Mouse (Mus musculus) embryonic facial prominence, embryonic 12.5 days (tissue): Measurements from ENCODE around the gene Wrap73. TPM values are rescaled to one million over a fixed set of nuclear protein-coding genes. Genes with fewer than 3 reads are reported as not detected.

Experiments used
- ATAC-seq: fragments of 200-750 bp; cut with Nextera tagmentation; 2 replicates; pipeline ENCODE4 v1.8.0; 2017; ENCODE audit not compliant: insufficient number of reproducible peaks, insufficient read depth, low FRiP score, low TSS enrichment
- H3K27ac ChIP-seq: fragments of 300-500 bp; sonication (generic); 2 replicates; pipeline ENCODE4 v1.5.1; 2016; ENCODE audit warnings: mild to moderate bottlenecking
- H3K27me3 ChIP-seq: fragments of 300-500 bp; sonication (generic); 2 replicates; pipeline ENCODE4 v1.6.1; 2016; ENCODE audit warnings: mild to moderate bottlenecking, moderate library complexity
- H3K36me3 ChIP-seq: fragments of 300-500 bp; sonication (generic); 2 replicates; pipeline ENCODE4 v1.6.1; 2016; ENCODE audit warnings: mild to moderate bottlenecking
- H3K4me1 ChIP-seq: fragments of 300-500 bp; sonication (generic); 2 replicates; pipeline ENCODE4 v1.6.1; 2016
- H3K4me2 ChIP-seq: fragments of 300-500 bp; sonication (generic); replicated peaks from 2 replicates; pipeline ENCODE4 v1.6.1; 2016; ENCODE audit warnings: mild to moderate bottlenecking, moderate library complexity
- H3K4me3 ChIP-seq: fragments of 300-500 bp; sonication (generic); 2 replicates; pipeline ENCODE4 v1.5.1; 2016; ENCODE audit warnings: mild to moderate bottlenecking
- H3K9ac ChIP-seq: fragments of 300-500 bp; sonication (generic); 2 replicates; pipeline ENCODE4 v1.6.1; 2016; ENCODE audit warnings: mild to moderate bottlenecking, moderate library complexity
- H3K9me3 ChIP-seq: fragments of 300-500 bp; sonication (generic); 2 replicates; pipeline ENCODE4 v1.6.1; 2016; ENCODE audit warnings: mild to moderate bottlenecking, moderate library complexity
- WGBS: fragments of 180-500 bp; shearing (Covaris S2); methylation state at CpG from one replicate; pipeline ENCODE4 v1.1.7; 2016; 5-methylcytosine and 5-hydroxymethylcytosine counted together
- polyA plus RNA-seq: library from polyadenylated mRNA; unstranded; fragments of >200 nt; fragmentation: Nextera tagmentation; extraction: Ambion mirVana; gene quantifications from 2 replicates; pipeline ENCODE4 v1.2.1, GENCODE M21; 2016

Gene Wrap73
- polyA plus RNA-seq, 1 experiment from 2014 or later: 49.8 TPM

DNA sequence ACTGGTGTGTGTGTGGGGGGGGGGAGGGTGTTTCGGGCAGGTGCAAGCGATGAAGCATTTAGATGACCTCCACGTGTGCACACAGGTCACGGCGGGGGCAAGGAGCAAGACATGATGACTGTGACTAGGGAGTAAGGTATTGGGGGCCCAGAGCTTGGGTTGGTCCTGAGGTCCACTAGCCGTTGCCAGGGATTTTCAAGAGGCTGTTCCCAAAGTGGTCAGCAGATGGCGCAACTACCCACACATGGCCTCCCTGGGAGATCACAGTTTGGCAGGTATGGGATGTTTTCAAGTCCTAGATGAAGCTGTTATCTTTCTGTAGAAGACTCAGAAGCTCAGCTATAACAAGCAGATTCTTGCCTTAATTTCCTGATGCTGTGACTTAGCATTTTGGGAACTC is 21.1 kb downstream of the Wrap73 start:
- H3K9me3 ChIP-seq: no peaks in the 10 kb centered on the region
- H3K9ac ChIP-seq: no peak overlapping the region
- no peak overlapping the region for H3K27ac ChIP-seq
- no peak overlapping the region for H3K4me2 ChIP-seq
- H3K36me3 ChIP-seq: peaks cover 6% of the 10 kb centered on the region
- H3K27me3 ChIP-seq: 0 out of 2 replicates have a peak, but pooled peaks cover under 1% of the 10 kb centered on the region
- peaks cover 16% of the 10 kb centered on the region for H3K4me1 ChIP-seq
- no peak for ATAC-seq
- H3K4me3 ChIP-seq: no peak overlapping the region
- 15% methylated on average over 7 of the region's 7 CpGs for WGBS

DNA sequence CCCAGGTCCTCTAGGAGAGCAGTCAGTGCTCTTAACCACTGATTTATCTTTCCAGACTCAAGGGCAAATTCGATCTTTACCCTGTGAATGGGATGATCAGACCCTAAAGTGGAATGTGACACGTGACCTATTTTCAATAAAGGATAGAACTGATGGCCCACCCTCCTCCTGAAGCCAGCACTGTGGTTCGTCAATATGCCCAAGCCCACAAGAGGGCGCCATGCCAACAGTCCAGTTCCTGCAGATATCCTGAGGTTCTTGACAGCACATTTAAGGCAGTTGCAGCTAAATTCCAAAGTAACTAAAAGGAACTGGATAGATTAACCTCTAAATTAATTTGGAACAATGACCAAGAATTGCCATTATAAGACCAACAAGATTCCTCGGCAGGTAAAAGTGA is 24.9 kb downstream of the Wrap73 start:
- H3K9ac ChIP-seq: no peak overlapping the region
- 23% methylated on average over 5 of the region's 5 CpGs for WGBS
- no peaks in the 10 kb centered on the region for H3K36me3 ChIP-seq
- no peak overlapping the region for H3K4me2 ChIP-seq
- H3K4me3 ChIP-seq: no peak overlapping the region
- ATAC-seq: no peak
- H3K27me3 ChIP-seq: peaks cover 20% of the 10 kb centered on the region
- no peak overlapping the region for H3K27ac ChIP-seq
- peaks cover 21% of the 10 kb centered on the region for H3K4me1 ChIP-seq
- H3K9me3 ChIP-seq: no peaks in the 10 kb centered on the region

- H3K27me3 ChIP-seq: peaks cover 27% of the 10 kb centered on the region
Measured at GRCm38 (mm10) chr4:154170021-154170420, 27.8 kb downstream of the Wrap73 start.

GRCm38 (mm10) chr4:154170506-154171150 is 28.5 kb downstream of the Wrap73 start, which contains the start of gene Megf6:
Gene Megf6 (plus strand): TSS chr4:154170730.
- Histone ChIP-seq H3K27me3 (peaks cover 27% of the 10 kb centered on the region), H3K4me2 (peak within 1 kb of the TSS; percentile 93)

More at GRCm38 (mm10) chr4:154170021-154170420, 27.8 kb downstream of the Wrap73 start:
- WGBS: 1% methylated on average over 15 of the region's 15 CpGs
- H3K4me2 ChIP-seq: peak overlapping the region; percentile 93
- H3K27ac ChIP-seq: no peak overlapping the region
- ATAC-seq: peak; percentile 12; the same call in 1 of the 2 replicates
- H3K9me3 ChIP-seq: no peaks in the 10 kb centered on the region
- H3K4me1 ChIP-seq: peaks cover 36% of the 10 kb centered on the region
- H3K4me3 ChIP-seq: peak overlapping the region; percentile 65
- peak overlapping the region; percentile 28; the same call in 1 of the 2 replicates for H3K9ac ChIP-seq
- H3K36me3 ChIP-seq: no peaks in the 10 kb centered on the region

DNA sequence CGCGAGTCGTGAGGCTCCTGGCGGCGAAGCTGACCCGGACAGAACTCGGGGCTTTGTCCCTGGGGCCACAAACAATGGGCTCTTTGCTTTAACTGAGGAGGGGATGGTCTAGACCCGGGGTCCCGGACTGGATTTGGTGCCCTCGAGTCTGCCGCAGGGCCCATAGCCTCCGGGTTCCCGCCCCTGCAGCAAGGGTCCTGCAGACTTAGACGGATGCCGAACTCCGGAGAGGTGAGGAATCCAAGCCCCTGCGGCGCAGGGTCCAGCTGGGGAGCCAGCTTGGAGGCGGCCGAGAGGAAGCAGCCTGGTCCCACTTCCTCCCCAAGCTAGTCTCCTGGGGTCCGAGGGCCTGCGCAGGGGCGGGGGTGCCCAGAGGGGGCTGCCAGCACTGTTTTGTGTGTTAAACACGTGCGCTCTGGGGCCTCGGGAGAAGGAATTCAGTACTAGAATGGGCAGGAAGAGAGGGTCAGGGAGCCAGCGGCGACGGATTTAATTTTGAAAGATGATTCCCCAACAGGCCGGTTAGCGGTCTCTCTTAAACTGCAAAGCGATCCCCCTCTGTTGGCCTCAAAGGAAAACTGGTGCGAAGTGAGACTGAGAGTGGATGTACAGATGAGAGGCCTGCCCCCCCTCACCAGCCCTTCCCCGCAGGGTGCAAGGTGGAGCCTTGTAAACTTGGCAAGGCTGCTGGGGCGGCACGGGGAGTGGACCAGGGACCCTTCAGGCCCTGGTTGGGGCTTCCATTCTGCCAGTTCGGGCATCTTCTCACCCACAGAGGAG is 29.2 kb downstream of the Wrap73 start:
- under 1% methylated on average over 37 of the region's 37 CpGs for WGBS
- H3K9me3 ChIP-seq: no peaks in the 10 kb centered on the region
- H3K9ac ChIP-seq: peak overlapping the region; percentile 68
- peaks cover 27% of the 10 kb centered on the region for H3K27me3 ChIP-seq
- H3K4me2 ChIP-seq: peak overlapping the region; percentile 93
- peak overlapping the region; percentile 75 for H3K27ac ChIP-seq
- H3K36me3 ChIP-seq: no peaks in the 10 kb centered on the region
- H3K4me1 ChIP-seq: peaks cover 44% of the 10 kb centered on the region
- 0 out of 2 replicates have a peak, but pooled peaks have one; percentile 7 for ATAC-seq
- H3K4me3 ChIP-seq: peak overlapping the region; percentile 65

More at GRCm38 (mm10) chr4:154170506-154171150, 28.5 kb downstream of the Wrap73 start, which contains the start of gene Megf6:
- H3K36me3 ChIP-seq: no peaks in the 10 kb centered on the region
- peak within 1 kb of the TSS; percentile 65 for H3K4me3 ChIP-seq
- H3K9ac ChIP-seq: peak within 1 kb of the TSS; percentile 68
- peak; percentile 65 for ATAC-seq
- H3K4me1 ChIP-seq: peaks cover 40% of the 10 kb centered on the region
- H3K9me3 ChIP-seq: no peaks in the 10 kb centered on the region
- H3K27ac ChIP-seq: peak within 1 kb of the TSS; percentile 75
- WGBS: under 1% methylated on average over 53 of the region's 61 CpGs

GRCm38 (mm10) chr4:154171931-154172604 is 29.9 kb downstream of the Wrap73 start:
- ATAC-seq: no peak
- H3K4me1 ChIP-seq: peaks cover 44% of the 10 kb centered on the region
- H3K4me2 ChIP-seq: peak overlapping the region; percentile 93
- 30% methylated on average over 13 of the region's 13 CpGs for WGBS
- no peaks in the 10 kb centered on the region for H3K36me3 ChIP-seq
- peak overlapping the region; percentile 68 for H3K9ac ChIP-seq
- H3K4me3 ChIP-seq: peak overlapping the region; percentile 65
- H3K27ac ChIP-seq: peak overlapping the region; percentile 54; the same call in 1 of the 2 replicates
- H3K9me3 ChIP-seq: no peaks in the 10 kb centered on the region
- H3K27me3 ChIP-seq: peaks cover 27% of the 10 kb centered on the region

GRCm38 (mm10) chr4:154177257-154177656 is 35.1 kb downstream of the Wrap73 start:
- Histone ChIP-seq H3K9ac (no peak overlapping the region), H3K27me3 (peaks cover 7% of the 10 kb centered on the region; the same call in 1 of the 2 replicates), H3K4me2 (no peak overlapping the region), H3K4me3 (no peak overlapping the region), H3K9me3 (no peaks in the 10 kb centered on the region), H3K27ac (no peak overlapping the region), H3K4me1 (peaks cover 20% of the 10 kb centered on the region), H3K36me3 (peaks cover 14% of the 10 kb centered on the region; the same call in 1 of the 2 replicates)
- ATAC-seq: no peak
- 44% methylated on average over 8 of the region's 8 CpGs for WGBS

- no peak for ATAC-seq
- no peak overlapping the region for H3K4me2 ChIP-seq
- no peaks in the 10 kb centered on the region for H3K27me3 ChIP-seq
- no peak overlapping the region for H3K27ac ChIP-seq
- no peak overlapping the region for H3K4me3 ChIP-seq
- 91% methylated on average over 7 of the region's 7 CpGs for WGBS
- peaks cover 18% of the 10 kb centered on the region; the same call in 1 of the 2 replicates for H3K36me3 ChIP-seq
- H3K4me1 ChIP-seq: no peaks in the 10 kb centered on the region
- no peaks in the 10 kb centered on the region for H3K9me3 ChIP-seq
- H3K9ac ChIP-seq: no peak overlapping the region
Measured at GRCm38 (mm10) chr4:154181001-154181400, 38.8 kb downstream of the Wrap73 start.

GRCm38 (mm10) chr4:154183566-154183965 is 41.4 kb downstream of the Wrap73 start:
- no peak overlapping the region for H3K4me2 ChIP-seq
- no peak overlapping the region for H3K27ac ChIP-seq
- no peaks in the 10 kb centered on the region for H3K27me3 ChIP-seq
- H3K36me3 ChIP-seq: peaks cover 10% of the 10 kb centered on the region; the same call in 1 of the 2 replicates
- 84% methylated on average over 5 of the region's 5 CpGs for WGBS
- 0 out of 2 replicates have a peak, but pooled peaks cover 1% of the 10 kb centered on the region for H3K4me1 ChIP-seq
- H3K9me3 ChIP-seq: no peaks in the 10 kb centered on the region
- H3K9ac ChIP-seq: no peak overlapping the region
- no peak overlapping the region for H3K4me3 ChIP-seq
- ATAC-seq: no peak

DNA sequence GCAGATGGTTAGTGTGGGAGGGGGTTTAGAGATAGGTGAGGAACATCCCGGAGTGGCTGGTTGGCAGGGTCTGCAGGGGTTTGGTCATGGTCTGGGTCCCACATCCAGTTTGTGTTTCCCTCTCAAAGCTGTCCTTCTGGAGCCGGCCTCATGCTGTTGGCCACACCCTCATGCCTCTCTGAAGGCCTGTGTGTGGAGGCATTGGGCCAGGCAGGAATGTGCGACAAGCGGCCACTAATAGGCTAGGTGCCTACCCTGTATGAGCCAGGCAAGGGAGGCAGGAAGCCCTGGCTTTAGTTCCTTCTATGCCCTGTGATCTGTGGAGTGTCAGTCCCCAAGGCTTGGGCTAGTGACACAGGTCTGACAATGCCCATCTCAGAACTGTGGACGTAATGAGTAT is 42.8 kb downstream of the Wrap73 start:
- Histone ChIP-seq H3K4me2 (no peak overlapping the region), H3K27me3 (no peaks in the 10 kb centered on the region), H3K4me1 (peaks cover 8% of the 10 kb centered on the region; the same call in 1 of the 2 replicates), H3K9ac (no peak overlapping the region), H3K4me3 (no peak overlapping the region), H3K36me3 (0 out of 2 replicates have a peak, but pooled peaks cover 5% of the 10 kb centered on the region), H3K27ac (no peak overlapping the region), H3K9me3 (no peaks in the 10 kb centered on the region)
- no peak for ATAC-seq
- WGBS: 81% methylated on average over 5 of the region's 5 CpGs

GRCm38 (mm10) chr4:154186002-154186537 is 43.9 kb downstream of the Wrap73 start:
- Histone ChIP-seq H3K27me3 (no peaks in the 10 kb centered on the region), H3K36me3 (0 out of 2 replicates have a peak, but pooled peaks cover 6% of the 10 kb centered on the region), H3K4me1 (peaks cover 8% of the 10 kb centered on the region; the same call in 1 of the 2 replicates), H3K27ac (no peak overlapping the region), H3K4me2 (no peak overlapping the region), H3K4me3 (no peak overlapping the region), H3K9me3 (no peaks in the 10 kb centered on the region), H3K9ac (no peak overlapping the region)
- no peak for ATAC-seq
- WGBS: 79% methylated on average over 11 of the region's 11 CpGs
